Mouse (Mus musculus): ENCODE data around the gene Ap1m2.

Gene Ap1m2
- long read RNA-seq, experiment 1 = 0 reads
- long read RNA-seq, experiment 2 = 0 reads

GRCm38 (mm10) chr9:21312134-21312533 is at the start of gene Ap1m2:
Gene Ap1m2, minus strand, starts transcription at chr9:21312337.
- intact Hi-C loops (cut with DNase I) = loop anchor here (2.0 to 5.0 kb wide), 2 partner anchors 45 to 160 kb away; no protein-coding TSS in a partner anchor

GRCm38 (mm10) chr9:21356981-21357718 is 45.0 kb upstream of the Ap1m2 start:
- intact Hi-C loops (cut with DNase I) = loop anchor here (2.0 to 10.0 kb wide), 2 partner anchors 44 to 112 kb away; partner anchors contain the start of genes Ap1m2 and S1pr5

- intact Hi-C loops (cut with DNase I) = loop anchor here (10.0 kb wide), 1 partner anchor 110 kb away; the partner anchor contains the start of gene S1pr5
These were observed 42.7 kb upstream of the Ap1m2 start for GRCm38 (mm10) chr9:21354796-21355195.

GRCm38 (mm10) chr9:21353373-21353686 is 41.2 kb upstream of the Ap1m2 start:
- intact Hi-C loops (cut with DNase I) = loop anchor here (10.0 kb wide), 1 partner anchor 109 kb away; the partner anchor contains the start of gene S1pr5

GRCm38 (mm10) chr9:21352463-21353372 is 40.6 kb upstream of the Ap1m2 start:
- intact Hi-C loops (cut with DNase I) = loop anchor here (10.0 kb wide), 1 partner anchor 108 kb away; the partner anchor contains the start of gene S1pr5

GRCm38 (mm10) chr9:21351702-21352377 is 39.7 kb upstream of the Ap1m2 start:
- intact Hi-C loops (cut with DNase I) = loop anchor here (10.0 kb wide), 1 partner anchor 107 kb away; the partner anchor contains the start of gene S1pr5

- intact Hi-C loops (cut with DNase I) = loop anchor here (10.0 kb wide), 1 partner anchor 106 kb away; the partner anchor contains the start of gene S1pr5
These were observed 39.0 kb upstream of the Ap1m2 start for GRCm38 (mm10) chr9:21351178-21351577.

- intact Hi-C loops (cut with DNase I) = no loop called here
These were observed 36.0 kb upstream of the Ap1m2 start for GRCm38 (mm10) chr9:21348152-21348551.

GRCm38 (mm10) chr9:21346627-21347365 is 34.7 kb upstream of the Ap1m2 start:
- intact Hi-C loops (cut with DNase I) = no loop called here

GRCm38 (mm10) chr9:21340411-21340810 is 28.3 kb upstream of the Ap1m2 start:
- intact Hi-C loops (cut with DNase I) = no loop called here

- intact Hi-C loops (cut with DNase I) = no loop called here
These were observed 25.5 kb upstream of the Ap1m2 start for GRCm38 (mm10) chr9:21337652-21338051.

GRCm38 (mm10) chr9:21336491-21336890 is 24.4 kb upstream of the Ap1m2 start:
- intact Hi-C loops (cut with DNase I) = no loop called here

- intact Hi-C loops (cut with DNase I) = no loop called here
These were observed 23.3 kb upstream of the Ap1m2 start for GRCm38 (mm10) chr9:21335391-21335790.

GRCm38 (mm10) chr9:21334747-21335146 is 22.6 kb upstream of the Ap1m2 start:
- intact Hi-C loops (cut with DNase I) = no loop called here

- intact Hi-C loops (cut with DNase I) = no loop called here
These were observed 21.4 kb upstream of the Ap1m2 start for GRCm38 (mm10) chr9:21333523-21333922.

- intact Hi-C loops (cut with DNase I) = no loop called here
These were observed 20.3 kb upstream of the Ap1m2 start for GRCm38 (mm10) chr9:21332161-21333061.

GRCm38 (mm10) chr9:21331365-21332140 is 19.4 kb upstream of the Ap1m2 start:
- intact Hi-C loops (cut with DNase I) = no loop called here

- intact Hi-C loops (cut with DNase I) = no loop called here
These were observed 17.7 kb upstream of the Ap1m2 start for GRCm38 (mm10) chr9:21329699-21330289.
